Mouse (Mus musculus) B cell, adult 2 months (primary cell): ENCODE results near the gene Tmem151b.

ENCODE experiments used
- DNase-seq, 2 experiments: peaks; one replicate each; pipeline ENCODE4 v3.0.0; 2022

Gene Tmem151b

DNA sequence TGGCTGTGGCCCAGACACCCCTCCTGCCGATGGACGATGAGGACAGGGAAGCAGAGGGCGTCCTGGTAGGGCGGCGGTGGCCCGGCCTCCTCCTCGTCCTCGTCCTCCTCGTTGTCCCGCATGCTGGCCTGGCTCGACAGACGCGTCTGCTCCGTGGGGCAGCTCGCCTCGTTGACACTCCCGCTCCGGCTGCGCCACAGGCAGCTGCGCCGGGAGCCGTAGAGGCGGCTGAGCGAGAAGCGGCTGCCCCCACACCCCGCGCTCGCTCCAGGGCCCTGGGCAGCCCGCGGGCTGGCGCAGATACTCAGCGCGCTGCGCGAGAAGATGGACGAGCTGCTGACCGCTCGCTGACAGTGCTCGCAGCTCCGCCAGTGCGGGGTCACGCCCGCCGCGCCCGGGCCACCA, 4.6 kb downstream of the Tmem151b start:
- no peak for DNase-seq

DNA sequence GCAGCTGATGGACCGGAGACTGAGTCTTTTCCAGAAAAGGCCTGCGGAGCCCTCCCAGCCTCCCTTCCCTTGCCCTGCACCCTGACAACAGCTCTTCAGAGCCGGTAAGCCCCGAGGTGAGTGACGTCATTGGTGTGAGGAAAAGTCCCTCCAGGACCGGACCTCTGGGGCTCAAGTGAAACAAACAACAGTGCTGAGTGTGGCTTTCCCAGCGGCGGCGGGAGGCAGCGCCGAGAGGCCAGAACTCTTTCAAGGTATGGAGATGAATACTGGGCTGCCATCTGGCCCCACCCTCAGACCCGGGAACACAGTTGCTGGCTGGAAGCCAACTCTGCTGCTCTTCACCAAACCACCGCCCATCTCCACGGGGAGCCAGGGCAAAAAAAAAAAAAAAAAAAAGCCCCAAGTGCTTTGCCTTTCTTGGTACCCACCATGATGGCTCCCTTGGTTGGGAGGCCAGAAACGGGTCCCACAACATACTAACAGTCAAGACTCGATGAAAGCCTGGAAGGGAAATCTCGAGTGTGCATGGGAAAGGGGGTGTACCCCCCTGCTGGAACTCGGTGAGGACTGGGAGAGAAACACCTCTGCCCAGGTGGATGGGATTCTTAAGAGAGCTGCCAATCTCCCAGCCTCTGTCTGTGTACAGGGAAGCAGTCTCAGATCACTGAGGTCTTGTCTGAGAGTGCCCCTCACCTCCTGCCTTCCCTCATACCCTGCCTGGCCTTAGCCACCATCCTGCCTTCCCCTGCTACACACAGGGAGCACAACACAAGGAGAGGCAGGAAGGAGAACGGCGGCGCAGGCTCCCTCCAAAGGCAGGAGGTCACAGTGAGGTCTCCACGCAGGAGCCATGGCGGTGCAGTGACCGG, 5.2 kb downstream of the Tmem151b start:
- DNase-seq = peak in 1 of 2 experiments; percentile 28

DNA sequence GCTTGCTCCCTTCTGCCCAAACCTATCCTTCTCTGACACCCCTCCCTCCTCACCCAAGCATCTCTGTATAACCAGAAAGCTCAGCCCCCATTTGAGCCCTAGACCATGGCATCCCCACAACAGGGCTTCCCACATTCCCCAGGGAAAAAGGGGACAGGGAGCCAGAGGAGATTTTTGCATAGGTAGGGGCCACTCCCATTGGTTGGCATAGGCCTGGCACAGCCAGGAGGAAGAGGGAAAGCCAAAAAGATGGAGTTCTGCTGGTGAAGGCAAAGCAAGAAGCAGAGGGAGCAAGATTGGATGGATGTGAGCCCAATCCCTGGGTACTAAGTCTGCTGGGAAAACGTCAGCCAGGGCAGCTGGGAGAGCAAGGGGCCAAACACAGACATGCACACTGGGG, 6.4 kb downstream of the Tmem151b start:
- no peak for DNase-seq

- no peak for DNase-seq
Measured at GRCm38 (mm10) chr17:45542705-45543104, 6.8 kb downstream of the Tmem151b start.

- DNase-seq = no peak
Measured at GRCm38 (mm10) chr17:45542129-45542528, 7.3 kb downstream of the Tmem151b start.

DNA sequence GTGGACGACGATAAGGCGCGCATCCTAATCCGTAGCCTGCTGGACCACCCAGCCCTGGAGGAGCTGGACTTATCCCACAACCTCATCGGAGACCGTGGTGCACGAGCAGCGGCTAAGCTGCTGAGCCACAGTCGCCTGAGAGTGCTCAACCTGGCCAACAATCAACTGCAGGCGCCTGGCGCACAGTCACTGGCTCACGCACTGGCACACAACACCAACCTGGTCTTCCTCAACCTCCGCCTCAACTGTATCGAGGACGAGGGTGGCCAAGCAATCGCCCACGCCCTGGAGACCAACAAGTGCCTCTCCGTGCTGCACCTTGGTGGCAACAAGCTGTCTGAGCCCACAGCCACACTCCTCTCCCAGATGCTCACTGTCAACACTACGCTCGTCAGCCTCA, 9.8 kb downstream of the Tmem151b start:
- no peak for DNase-seq

- no peak for DNase-seq
Measured at GRCm38 (mm10) chr17:45538394-45538793, 11.1 kb downstream of the Tmem151b start.

GRCm38 (mm10) chr17:45536264-45536663, 13.2 kb downstream of the Tmem151b start:
- peak; percentile 39 to 44 for DNase-seq

DNA sequence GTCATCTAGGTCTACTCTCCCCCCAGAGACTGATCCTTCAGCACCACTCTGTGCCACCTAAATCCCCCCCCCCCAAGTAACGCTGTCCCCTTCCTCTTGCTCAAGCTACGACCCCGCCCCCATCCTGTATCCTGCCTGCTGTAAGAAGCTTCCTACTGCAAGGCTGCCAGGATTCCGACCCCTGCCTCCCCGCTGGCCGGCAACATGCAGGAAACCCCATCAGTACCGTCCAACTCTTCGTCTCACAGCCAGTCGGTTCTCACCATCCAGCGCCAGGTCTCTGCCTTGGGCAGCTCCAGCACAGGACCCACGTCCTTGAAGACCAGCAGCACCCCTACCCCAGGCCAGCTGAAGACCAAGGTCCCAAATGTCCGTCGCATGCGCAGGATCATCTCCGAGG, 16.6 kb downstream of the Tmem151b start:
- no peak for DNase-seq

GRCm38 (mm10) chr17:45530346-45530782, 19.1 kb downstream of the Tmem151b start:
- no peak for DNase-seq

DNA sequence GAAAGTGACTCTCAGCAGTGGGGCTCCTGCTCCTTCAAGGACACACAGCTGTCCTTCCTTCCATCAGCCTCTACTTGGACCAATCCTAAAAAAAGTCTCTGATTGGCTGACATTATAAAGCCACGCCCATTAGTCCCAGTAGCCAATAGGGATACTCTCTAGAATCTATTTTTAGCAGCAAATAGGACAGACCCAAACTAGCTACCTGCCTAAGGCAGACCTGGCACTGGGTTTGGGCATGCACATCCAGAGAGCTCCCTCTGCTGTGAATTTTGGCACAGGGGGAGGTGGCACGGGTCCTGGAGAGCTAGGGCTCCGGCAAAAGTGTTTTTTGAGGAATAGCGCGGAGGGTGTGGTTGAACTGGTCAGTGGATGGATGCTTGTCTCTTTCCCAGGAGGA, 22.9 kb downstream of the Tmem151b start:
- no peak for DNase-seq

GRCm38 (mm10) chr17:45524961-45525360, 24.5 kb downstream of the Tmem151b start:
- DNase-seq = no peak

DNA sequence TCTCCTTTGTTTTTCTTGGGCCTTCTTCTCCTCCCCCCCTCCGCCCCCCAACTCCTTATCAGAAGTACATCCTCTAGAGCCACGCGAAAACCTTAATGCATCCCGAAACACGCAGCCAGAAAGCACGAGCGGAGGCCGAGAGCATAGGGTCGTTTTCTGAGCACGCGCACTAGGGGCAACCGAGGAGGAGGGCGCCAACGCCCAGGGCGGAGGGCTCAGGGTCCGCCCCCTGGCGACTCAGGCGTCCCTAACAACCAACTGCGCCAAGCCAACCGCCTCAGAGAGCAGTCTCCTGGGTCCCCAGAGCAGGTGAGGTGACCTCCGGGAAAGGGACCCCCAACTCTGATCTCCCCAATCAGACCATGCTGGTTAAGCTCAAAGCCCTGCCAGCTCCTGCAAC, 26.2 kb downstream of the Tmem151b start, which contains the start of gene Tcte1:
Gene Tcte1, plus strand, starts transcription at position 172 of the 400 bp plus-strand sequence.
- no peak for DNase-seq

DNA sequence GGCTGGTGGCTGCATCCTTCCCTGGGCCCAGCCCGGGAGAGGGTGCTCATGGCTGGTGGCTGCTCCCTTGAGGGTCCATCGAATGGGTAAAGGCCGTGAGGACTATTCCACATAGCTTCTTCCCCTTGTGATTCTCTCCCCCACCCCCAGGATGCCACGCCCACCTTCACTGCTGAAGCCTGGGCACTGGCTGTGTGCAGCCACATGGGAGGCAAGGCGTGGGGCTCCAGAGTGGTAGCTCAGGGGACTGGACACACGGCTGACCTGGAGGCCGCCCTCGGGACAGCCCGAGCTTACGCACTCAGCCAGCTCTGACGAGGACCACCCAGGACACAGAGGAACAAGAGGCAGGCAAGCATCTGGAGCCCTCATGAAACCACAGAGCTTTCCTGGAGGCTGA, 29.3 kb downstream of the Tmem151b start:
- DNase-seq = no peak

- no peak for DNase-seq
Measured at GRCm38 (mm10) chr17:45518766-45519475, 30.6 kb downstream of the Tmem151b start.

DNA sequence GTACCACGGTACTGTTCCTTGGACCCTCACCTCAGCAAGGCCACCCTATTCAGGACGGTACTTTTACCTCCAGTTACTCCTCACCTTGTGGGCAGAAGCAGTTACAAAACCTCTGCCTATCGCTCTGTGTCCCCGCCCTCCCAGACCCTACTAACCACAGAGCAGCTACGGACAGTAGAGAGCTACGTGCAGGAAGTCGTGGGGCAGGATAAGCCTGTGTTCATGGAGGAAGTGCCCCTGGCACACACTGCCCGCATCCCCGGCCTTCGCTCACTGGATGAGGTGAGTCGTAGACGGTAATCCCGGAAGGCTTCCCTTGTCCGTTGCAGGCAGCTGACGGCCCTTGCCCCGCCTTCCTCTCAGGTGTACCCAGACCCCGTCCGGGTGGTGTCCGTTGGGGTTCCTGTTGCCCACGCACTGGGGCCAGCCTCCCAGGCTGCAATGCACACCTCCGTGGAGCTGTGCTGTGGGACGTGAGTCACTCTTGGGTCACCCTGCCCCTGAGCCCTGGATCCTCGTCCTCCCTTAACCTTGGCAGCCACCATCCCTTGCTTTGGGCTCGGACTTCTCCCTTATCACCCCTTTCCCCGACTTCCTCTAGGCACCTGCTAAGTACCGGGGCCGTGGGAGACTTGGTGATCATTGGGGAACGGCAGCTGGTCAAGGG, 31.8 kb downstream of the Tmem151b start:
- DNase-seq = no peak

- no peak for DNase-seq
Measured at GRCm38 (mm10) chr17:45517135-45517534, 32.3 kb downstream of the Tmem151b start.

GRCm38 (mm10) chr17:45516488-45516887, 33.0 kb downstream of the Tmem151b start:
- DNase-seq = peak; percentile 85 to 87

DNA sequence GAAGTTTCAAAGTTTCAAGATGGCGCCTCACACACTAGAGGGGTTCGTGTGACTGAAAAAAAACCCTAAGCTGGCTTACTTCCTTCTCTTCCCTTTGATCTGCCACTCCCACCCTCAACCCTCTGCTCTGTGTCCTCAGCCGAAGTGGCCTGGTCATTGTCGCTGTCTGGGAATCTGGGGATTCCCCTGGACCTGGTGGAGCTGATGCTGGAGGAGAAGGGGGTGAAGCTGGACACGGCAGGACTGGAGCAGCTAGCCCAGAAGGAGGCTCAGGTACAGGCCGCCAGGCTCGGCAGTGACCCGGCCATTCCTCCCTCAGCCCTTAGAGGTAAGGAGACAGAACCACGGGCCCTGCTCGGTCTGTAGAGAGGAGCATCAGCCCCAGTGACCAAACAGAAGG, 33.7 kb downstream of the Tmem151b start:
- DNase-seq = no peak

DNA sequence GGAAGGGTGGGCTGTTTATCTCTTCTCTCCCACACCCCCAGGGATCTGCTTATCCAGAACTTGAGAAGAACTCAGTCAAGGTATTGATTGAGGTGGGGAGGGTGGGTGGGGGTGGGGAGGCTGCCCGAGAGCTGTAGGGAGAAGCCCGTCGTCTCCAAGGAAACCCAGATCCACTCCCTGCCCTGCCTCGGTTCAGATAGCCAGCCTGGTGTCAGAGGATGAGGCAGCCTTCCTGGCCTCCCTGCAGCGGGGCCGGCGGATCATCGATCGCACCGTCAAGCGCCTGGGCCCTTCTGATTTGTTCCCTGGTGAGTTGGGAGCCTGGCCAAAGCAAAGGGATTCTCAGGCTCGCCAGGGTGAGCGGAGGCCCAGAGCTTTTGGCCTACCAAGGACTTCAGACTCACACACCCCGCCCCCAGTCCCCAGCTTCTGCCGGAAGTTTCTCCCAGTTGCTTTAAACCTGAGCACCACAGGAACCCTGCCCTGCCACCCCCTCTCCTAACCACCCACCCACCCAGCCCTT, 34.2 kb downstream of the Tmem151b start:
- DNase-seq = no peak

DNA sequence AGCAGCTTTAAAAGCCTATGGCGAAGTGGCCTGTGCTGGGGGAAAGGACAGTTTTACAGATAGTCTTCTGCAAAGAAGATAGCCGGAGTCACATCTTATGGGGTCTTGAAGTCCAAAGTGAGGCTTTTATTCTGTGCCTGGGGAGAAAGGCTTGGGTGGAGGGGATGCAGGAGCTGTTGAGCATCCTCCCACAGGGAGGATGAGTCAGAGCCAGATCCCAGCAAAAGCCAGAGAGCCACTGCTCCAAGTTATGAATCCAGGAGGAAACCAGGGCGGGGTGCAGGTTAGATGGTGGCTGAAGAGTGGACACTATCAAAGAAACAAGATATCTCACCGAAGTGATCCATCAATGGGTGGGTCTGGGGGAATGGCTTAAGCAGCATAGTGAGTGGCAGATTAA, 37.7 kb downstream of the Tmem151b start:
- DNase-seq = no peak

GRCm38 (mm10) chr17:45510871-45511270, 38.6 kb downstream of the Tmem151b start:
- no peak for DNase-seq

- peak; percentile 97 to 98 for DNase-seq
Measured at GRCm38 (mm10) chr17:45506700-45507189, 42.7 kb downstream of the Tmem151b start, which contains the start of gene Aars2. Gene Aars2, plus strand, starts transcription at chr17:45506841.
